Mouse (Mus musculus) cerebellum, postnatal 10 days (tissue): ENCODE data around the gene Ankrd39.

Source experiments
- DNase-seq, 2 experiments: peaks; one replicate each; pipeline ENCODE4 v3.0.0; 2021; ENCODE audit warnings: mixed read lengths in 2 of 2

Gene Ankrd39

DNA sequence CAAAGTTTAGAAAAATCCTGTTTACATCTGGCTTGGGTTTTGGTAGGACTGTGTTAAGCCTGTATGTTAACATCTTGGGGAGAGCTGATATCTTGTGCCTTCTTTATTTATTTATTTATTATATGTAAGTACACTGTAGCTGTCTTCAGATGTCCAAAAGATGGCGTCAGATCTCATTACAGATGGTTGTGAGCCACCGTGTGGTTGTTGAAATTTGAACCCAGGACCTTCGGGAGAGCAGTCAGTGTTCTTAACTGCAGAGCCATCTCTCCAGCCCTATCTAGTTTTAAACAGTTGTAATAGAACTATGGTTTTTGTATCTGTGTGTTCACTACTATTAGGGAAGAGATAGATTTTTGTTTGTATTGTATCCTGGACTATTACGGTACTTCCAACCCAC lies 18.0 kb downstream of the Ankrd39 start:
- no peak for DNase-seq

DNA sequence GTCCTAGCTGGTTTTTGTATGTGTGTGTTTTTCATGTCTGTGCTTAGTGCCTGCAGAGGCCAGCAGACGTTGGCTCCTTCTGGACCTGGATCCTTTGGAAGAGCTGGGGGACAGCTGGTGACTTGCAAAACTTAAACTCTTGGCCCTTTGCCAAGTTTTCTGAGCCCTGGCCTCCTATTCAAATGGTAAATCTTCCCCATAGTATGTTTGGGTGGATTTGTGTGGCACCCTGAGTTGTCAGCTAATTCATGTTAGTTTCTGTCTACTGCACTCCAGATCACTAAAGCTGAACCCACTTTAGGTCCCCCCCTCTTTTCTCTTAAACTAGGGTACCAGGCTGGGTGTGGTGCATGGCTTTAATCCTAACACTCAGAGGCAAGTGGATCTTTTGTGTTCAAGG lies 18.9 kb downstream of the Ankrd39 start:
- peak; percentile 74 to 81 for DNase-seq

DNA sequence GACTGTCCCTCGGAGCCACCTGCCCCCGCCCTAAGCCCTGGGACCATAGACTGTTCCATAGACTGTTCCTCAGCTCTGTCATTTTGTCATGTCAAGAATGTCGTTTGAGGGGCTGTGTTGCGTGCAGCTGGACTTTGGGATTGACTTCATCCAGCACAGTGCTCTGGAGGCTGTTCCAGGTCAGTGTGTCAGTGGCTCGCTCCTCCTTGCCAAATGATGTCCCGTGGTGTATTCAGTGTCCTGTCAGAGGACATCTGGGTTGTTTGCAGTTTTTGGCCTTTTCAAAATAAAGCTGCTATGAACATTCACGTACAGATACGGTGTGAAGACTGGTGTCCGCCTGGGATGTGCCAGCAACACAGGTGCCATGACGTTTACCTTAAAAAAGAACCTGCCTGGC lies 20.3 kb downstream of the Ankrd39 start:
- peak in 1 of 2 experiments; percentile 18 for DNase-seq

DNA sequence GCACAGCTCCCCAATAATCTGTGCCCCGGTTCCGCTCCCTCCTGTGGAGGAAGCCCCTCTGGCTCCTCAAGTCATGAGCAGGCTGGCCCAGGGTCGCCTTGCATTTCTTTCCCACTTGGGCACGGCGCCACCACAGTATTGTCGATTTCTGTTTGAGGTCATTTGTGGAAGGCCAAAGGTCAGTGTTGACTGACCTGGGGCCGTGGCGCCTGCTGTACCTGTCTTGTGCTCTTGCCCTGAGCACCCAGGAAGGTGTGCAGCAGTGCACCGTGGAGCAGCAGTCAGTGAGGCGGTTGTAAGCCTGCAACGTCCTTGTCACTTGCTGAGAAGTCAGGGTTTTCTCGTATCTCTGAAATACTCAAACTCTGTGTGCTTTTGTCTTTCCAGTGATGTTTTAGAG lies 21.5 kb downstream of the Ankrd39 start:
- no peak for DNase-seq

DNA sequence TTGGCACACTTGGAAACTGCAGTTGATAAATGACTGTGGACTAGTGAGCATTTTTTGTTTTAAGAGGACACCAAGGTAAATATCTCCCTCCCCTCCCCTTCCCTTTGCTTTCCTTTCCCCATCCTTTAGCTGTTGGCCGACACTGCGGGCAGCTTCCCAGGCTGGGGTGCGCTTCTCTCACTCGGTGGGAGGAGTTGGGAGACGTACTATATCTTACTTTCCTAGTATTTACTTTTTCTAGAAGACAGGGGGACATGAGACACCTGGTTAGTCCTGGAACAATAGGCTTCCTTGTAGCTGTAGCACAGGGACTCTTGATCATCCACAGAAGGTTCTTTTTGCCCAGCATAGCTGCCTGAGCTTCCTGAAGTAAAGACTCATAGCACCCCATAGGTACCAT lies 23.2 kb downstream of the Ankrd39 start:
- no peak for DNase-seq

DNA sequence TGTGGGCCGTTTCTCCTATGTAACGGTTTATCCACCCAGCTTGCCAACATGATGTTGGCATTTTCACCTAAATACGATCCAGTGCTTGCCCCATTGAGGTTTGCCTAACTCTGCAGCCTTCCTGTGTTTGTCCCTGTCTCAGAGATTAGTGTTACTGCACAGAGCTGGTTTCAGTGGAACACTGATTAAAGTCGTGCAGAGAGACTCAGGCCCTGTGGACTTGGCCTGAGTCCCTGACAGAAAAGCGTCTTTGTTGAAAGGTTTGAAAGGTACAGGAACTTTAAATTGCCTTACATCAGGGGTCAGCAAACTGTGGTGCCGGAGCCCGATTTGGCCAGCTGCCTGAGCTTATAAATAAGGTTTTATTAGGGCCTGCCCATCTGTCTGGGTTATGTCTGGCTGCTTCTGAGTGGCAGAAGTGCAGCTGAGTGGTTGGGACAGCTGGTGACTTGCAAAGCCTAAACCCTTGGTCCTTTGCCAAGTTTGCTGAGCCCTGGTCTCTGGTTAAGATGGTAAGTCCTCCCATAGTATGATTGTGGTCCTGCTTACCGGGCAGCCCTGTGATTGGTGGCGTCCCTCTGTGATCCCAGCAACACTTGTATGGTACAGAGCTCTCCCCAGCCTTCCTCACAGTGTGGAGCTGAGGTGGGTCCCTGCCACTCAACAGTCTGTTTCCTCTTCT lies 23.8 kb downstream of the Ankrd39 start:
- peak; percentile 84 to 85 for DNase-seq

DNA sequence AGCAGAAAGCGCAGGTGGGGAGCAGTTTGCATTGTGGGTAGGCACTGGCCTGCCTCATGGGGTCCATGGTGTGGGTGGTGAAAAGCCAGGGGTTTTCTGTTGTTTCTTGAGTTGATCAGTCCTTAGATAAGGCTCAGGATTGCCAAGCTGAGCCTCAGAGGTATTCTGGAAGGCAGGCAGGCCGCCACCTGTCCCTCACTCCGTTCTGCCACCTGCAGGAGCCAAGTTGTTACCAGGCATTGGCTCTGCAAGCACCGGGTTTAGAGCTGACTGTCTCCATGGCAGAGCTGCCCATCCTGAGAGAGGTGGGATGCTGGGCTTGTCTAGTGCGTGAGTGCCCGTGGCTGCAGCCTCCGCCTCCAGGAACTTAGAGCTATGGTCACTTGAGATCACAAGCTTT lies 25.0 kb downstream of the Ankrd39 start:
- DNase-seq, result no peak

DNA sequence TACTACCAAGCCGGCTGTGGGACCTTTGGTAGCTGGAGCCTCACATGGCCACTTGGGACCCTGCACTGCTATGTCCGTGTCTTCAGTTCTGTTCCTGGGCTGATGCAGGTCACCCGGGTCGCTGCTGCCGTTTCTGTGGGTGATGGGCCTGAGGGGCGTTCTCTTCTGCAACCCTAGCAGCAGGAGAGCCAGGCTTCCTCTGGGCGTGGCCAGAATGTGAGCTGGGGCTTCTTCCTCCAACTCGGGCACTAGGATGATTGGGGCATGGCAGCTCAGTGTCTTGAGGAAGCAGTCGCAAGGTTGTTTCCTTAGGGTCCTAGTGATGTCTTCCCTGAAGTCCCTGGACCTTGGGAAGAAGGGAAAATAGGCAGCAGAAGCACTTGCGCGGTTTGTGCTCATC lies 27.6 kb downstream of the Ankrd39 start:
- no peak for DNase-seq

DNA sequence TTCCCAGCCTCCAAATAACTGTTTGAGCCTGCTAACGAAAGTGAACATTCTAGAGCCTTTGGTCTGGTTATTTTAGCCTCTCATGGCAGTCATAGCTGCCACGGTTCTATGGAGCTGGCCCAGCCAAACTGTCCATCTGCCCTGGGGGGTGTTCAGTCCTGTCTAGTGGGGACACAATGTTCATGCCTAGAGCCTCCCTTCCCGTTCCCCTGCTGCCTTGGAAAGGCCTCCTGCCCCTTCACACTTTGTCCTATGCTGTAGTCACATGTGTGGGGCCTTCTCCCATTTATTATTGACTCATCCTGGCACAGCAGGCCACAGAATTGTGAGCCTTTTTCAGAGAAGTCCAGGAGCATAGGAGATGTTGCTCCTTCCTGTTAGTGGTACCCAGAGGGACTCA lies 29.0 kb downstream of the Ankrd39 start:
- no peak for DNase-seq

DNA sequence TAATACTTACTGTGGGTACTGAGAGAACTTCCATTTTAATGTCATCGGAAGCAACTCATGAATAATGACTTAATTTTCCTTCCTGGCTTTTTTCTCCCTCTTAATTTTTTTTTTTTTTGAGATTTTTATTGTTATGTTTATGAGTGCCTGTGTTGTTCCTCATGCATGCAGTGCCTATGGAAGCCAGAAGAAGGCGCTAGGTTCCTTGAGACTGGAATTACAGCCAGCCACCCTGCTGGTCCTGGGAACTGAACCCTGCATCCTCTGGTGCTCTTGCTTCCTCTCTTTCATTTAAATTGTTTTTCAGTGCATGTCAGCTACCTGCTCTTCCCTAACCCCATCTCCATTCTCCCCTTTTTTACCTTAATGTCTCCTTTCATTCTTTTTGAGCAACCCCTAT lies 33.5 kb downstream of the Ankrd39 start:
- peak; percentile 83 to 85 for DNase-seq

DNA sequence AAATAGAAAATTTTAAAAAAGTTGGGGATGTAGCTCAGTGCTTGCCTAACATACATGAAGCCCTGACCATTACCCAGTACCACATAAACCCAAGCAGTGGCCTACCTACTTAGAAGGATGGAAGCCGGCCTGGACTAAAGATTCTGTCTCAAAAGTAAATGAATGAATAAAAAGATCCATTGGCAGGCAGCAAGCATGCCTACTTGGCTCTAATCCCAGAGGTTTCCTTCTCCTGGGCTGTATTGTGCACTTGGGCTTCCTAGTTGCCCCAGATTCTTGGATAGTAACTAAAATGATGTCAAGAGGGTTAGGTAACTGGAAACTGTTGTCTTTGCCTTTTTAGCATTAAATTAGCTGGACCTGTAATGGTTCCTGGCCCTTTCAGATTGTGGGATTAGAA lies 33.9 kb downstream of the Ankrd39 start:
- DNase-seq, result peak in 1 of 2 experiments; percentile 65

DNA sequence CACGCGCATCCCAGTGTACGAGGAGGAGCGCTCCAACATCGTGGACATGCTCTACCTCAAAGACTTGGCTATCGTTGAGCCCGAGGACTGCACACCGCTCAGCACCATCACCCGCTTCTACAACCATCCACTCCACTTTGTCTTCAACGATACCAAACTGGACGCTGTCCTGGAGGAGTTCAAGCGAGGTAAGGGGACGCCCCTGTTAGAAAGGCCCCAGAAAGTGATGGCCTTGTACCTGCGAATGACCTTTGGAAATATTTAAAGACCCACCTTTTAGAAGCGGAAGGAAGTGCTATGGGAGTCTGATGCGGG lies 34.3 kb downstream of the Ankrd39 start:
- DNase-seq, result no peak

DNA sequence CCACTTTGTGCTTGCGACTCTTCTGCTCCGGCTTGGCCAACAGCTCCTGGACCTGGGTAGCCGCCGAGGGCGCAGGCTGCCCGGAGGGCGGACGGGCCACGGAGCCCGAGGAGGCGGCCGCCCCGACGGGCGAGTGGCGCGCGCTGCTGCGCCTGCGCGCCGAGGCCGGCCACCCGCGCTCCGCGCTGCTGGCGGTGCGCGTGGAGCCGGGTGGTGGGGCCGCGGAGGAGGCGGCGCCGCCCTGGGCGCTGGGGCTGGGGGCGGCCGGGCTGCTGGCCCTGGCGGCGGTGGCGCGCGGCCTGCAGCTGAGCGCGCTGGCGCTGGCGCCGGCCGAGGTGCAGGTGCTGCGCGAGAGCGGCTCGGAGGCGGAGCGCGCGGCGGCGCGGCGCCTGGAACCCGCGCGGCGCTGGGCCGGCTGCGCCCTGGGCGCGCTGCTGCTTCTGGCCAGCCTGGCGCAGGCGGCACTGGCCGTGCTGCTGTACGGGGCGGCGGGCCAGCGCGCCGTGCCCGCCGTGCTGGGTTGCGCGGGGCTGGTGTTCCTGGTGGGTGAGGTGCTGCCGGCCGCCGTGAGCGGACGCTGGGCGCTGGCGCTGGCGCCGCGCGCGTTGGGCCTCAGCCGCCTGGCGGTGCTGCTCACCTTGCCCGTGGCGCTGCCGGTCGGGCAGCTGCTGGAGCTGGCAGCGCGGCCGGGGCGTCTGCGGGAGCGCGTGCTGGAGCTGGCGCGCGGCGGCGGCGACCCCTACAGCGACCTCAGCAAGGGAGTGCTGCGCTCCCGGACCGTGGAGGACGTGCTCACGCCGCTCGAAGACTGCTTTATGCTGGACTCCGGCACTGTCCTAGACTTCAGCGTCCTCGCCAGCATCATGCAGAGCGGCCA lies 34.9 kb downstream of the Ankrd39 start:
- DNase-seq, result peak; percentile 74 to 79

DNA sequence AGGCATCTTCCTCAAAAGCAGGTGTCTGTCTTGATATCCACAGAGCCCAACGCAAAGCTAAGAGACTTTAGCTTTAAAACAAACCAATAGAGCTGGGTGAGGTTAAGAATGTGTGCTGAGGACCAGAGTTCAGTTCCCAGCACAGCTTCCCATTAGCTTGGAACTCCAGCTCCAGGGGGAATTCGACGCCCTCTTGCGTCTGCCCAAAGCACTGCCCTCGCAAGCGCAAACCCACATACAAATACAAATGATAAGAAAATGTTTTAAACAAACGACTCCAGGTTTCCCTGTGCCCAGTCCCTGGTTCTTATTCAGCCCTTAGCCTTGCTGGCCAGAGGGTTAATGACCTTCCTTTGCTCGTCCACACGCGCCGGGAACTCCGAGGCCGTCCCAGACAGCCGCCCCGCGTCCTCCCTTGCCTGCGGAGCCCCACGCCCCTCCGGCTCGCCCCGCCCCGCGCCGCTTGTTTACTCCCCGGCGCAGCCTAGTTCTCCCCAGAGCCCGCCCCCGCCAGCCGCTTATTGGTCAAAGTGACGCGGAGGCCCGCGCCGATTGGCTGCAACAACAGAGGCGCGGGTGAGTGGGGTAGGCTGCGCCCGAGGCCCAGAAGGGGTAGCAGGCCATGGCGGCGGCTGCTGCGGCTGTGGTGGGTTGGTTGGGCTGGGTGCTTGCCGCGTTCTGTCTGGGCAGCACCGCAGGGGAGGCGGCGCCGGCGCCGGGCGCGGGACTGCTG lies 35.8 kb downstream of the Ankrd39 start, which contains the start of gene Cnnm3:
Gene Cnnm3 (plus strand): TSS at position 579 of the 733 bp plus-strand sequence.
- peak; percentile 100 for DNase-seq

DNA sequence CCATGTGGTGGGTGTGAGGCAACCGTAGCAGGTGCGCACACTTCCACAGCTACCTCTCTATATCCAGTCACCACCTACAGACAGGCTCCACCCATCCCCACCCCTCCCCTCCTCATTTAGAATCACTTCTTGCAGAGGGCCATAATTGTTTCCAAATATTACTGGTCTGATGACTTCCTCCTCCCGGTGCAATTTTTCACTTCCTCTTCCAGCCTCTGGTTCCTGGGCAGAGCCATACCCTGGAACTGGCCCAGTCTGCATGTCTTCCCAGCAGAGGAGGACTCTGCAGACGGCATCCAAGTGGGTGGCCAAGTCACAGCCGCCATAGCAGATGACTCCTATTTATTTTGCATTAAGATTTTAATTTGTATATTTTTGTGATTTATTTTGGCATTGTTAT lies 39.0 kb downstream of the Ankrd39 start:
- DNase-seq, result peak; percentile 59 to 68

DNA sequence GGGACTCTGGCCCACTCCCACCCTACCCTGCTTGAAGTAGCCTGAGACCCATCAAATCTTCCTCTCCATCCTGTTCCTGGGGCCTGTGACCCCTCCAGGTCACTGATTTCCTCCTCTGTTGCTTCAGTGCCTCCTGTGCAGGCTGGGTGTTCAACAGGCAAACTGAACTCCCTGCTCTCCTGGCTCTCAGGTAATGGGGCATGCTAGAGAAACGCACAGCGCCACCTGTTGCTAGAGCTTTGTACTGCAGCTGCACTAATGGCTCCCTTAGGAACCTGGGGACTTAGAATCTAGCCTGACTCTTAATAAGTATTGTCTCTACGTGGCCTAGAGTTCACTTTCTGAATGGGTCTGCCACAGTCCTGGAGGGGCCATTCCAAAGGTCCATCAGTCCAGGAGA lies 46.0 kb downstream of the Ankrd39 start:
- DNase-seq, result peak; percentile 88 to 92

DNA sequence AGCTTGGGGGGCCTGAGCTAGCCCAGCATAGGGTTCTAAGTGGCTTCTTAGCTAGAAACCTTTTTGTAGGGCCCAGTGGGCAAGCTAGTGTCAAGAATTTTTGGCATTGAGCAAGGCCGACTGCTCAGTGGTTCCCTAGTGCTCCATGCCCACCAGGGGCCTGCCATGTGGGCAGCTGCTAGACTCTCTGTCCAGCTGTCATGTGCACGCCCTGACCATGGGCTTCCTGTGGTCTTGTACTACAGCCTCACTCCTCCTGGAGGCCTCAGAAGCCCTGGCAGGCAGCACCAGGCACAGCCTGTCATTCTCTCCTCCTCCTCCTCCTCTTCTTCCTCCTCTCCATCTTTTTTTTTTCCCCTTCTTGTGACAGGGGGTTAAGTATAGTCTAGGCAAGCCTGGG lies 49.9 kb downstream of the Ankrd39 start:
- peak; percentile 31 to 33 for DNase-seq

DNA sequence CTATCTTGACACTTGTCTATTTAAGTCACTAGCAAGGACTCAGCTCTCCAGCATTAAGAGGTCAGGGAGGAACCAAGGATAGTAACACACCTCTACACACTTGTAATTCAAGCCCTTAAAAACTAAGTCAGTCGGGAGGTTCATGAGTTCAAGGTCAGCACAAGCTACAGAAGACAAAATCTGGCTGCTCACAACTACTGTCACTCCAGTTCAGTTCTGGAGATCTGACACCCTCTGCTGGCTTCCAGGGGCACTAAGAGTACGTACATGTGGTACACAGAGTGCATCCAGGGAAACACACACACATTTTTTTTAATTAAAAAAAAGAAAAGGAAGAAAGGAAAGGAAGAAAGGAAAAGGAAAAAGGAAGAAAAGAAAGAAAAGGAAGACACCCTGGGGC lies 50.5 kb downstream of the Ankrd39 start:
- peak; percentile 70 to 72 for DNase-seq

DNA sequence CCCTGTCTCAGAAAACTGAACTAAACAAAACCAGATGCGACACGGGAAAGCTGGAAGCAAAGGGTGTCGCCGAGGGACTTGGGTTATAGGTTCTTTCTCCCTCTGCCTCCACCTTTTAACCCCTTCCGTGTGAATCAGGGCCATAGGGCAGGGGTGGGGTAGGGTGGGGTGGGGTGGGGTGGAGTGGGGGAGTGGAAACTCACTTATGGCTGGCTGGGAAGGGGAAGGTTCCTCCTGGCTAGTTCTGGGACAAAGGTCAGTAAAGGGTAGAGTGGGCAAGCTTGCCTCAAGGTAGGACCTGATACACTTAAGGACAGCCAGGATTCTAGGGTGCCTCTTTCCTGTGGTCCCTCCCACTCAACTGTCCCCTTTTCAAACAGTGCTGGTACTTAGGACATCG lies 53.9 kb downstream of the Ankrd39 start:
- no peak for DNase-seq

DNA sequence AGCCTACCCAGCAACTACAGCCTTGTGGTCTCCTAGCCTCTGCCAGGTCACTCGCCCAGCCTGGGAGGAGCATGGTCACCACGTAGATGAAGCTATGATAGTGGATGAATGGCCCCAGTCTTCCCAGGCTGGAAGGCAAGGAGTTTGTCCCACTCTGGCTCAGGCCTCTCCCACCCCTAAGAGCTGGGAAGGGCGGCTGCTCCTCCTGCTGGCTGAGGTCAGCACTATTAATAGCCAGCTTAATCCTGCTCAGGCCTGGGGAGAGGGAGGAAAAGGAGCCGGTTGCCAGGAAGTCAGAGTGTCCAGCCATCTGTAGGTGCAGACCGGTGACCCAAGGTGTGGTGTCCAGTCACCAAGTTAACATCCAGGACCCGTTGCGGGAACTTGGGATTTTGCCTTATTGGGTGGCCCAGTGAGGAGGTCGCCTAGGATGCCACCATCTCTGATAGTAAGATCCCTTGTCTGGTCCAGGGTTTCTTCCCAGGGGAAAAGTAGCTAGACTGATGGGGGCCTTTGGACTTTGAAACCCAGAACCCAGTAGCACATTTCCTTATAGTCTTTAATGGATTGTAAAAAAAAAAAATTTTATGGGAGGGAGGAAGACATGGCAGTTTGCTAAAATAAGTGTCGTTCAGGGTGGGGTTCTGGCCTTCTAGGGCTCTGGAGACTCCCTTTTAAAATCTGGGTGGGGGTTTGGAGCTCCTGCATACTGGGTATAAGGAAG lies 54.7 kb downstream of the Ankrd39 start:
- DNase-seq, result peak; percentile 82 to 84

DNA sequence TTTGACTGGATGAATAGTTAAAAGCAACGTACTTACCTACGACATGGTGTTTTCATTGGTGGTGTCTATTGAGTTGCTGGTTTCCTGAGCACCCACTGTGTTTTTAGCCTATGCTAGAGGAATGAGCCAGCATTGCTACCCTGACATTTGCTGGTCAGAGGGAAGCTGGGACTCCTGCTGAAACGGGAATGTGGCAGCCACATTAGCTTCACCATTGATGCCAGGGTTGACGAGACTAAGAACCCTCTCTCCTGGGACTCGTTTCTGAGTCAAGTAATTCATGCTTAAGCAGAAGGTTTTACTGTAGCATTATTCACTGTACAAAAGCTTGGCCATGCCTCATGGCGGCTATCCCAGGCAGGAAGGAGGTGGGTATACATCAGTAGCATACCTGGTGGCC lies 57.6 kb downstream of the Ankrd39 start:
- DNase-seq, result peak in 1 of 2 experiments; percentile 33
